In the genomic region with DNA sequence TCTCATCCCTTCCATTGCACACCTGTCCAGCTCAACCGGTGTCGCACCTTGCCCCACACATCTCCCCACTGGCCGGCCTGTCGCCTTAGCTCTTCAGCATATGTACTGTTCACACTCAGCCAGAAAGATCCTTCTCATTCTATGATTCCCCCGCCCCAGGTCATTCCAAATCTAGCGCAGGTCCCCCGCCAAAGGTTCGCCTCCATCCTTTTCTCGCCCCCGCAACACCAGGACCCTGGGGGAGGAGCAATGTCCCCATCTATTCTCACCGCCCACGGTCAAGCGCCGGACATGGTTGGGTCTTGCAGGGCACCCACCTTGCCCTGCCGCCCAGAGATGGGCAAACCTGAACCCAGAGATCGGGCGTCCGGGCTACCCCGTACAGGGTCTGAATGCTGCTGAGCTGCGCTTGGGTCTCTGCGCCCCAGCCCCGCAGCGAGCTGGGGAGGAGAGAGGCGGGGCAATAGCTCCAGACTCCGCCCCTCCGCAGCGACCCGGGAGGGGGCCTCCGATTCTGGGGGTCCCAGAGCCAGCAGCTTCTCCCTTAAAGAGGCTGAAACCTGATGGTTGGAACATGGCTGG, we compare ENCODE assay signal across 9 mouse cellular contexts. TPM values are rescaled to one million over a fixed set of nuclear protein-coding genes. Genes with fewer than 3 reads are reported as not detected.
DNase-seq lines count a peak whose midpoint lies in the region; ATAC-seq and TF ChIP-seq lines count a peak whose summit lies in the region.
"Had no signal": no experiment of that assay in that cellular context is flagged by ENCODE, and none has a peak within 500 bp of the region (broad histone marks: within the 10 kb centered on the region; RNA-seq: fewer than 3 reads in every experiment).

A gene (minus strand): TSS at position 448 of the 582 bp plus-strand sequence.

- peak within 1 kb of the TSS; percentile 63 for H3K4me2 ChIP-seq in midbrain, embryonic 16.5 days (ENCODE audit: low read length)

- H3K4me1 ChIP-seq in heart, adult 2 months (ENCODE audit: control insufficient read depth, insufficient read depth, low read length) = peaks cover 2% of the 10 kb centered on the region; the same call in 1 of the 2 replicates
- H3K4me1 ChIP-seq in midbrain, embryonic 16.5 days (ENCODE audit: control insufficient read depth, insufficient read depth, low read length) = peaks cover 5% of the 10 kb centered on the region

- H3K27me3 ChIP-seq in heart, adult 2 months (ENCODE audit: control insufficient read depth, insufficient read depth, low read length) = no peaks in the 10 kb centered on the region; the same call in 1 of the 2 replicates
- H3K27me3 ChIP-seq in midbrain, embryonic 16.5 days (ENCODE audit: control insufficient read depth, insufficient read depth, low read depth, low read length) = peaks cover 18% of the 10 kb centered on the region

- H3K9me3 ChIP-seq in midbrain, embryonic 16.5 days (replicated peaks; ENCODE audit: control insufficient read depth, low read length, poor library complexity, severe bottlenecking) = no peaks in the 10 kb centered on the region

- intact Hi-C loops in heart, adult 2 months (cut with DNase I) = no loop called here
- intact Hi-C loops in heart, postnatal 14 days (cut with DNase I) = no loop called here

- H3K27ac ChIP-seq in heart, adult 2 months = no peak within 1 kb of the TSS
- no peak within 1 kb of the TSS for H3K27ac ChIP-seq in midbrain, embryonic 16.5 days (ENCODE audit: low read length)

- H3K79me2 ChIP-seq in heart, adult 2 months (replicated peaks; ENCODE audit: control insufficient read depth, insufficient read depth, low read length) = no peaks in the 10 kb centered on the region

- ATAC-seq in midbrain, embryonic 16.5 days = peak; percentile 61

- no peak for TF ChIP-seq POLR2A in heart, adult 2 months (IDR thresholded peaks at IDR 0.05; ENCODE audit: insufficient read depth, low read depth, low read length)

- DNase-seq in heart, adult 2 months = no peak
- DNase-seq in heart, postnatal 14 days = no peak
- DNase-seq in thymus, postnatal 14 days = peak; percentile 50
- no peak for DNase-seq in thymus, postnatal 10 days (ENCODE audit: low spot score in 2 of 2)
- no peak for DNase-seq in layer of hippocampus, postnatal 36 days
- DNase-seq in c-Kit-positive CD71-positive TER-119-positive erythroid progenitor cells, embryonic 14.5 days (ENCODE audit: low spot score) = no peak
- DNase-seq in cerebellum, adult 8-10 months = no peak

- no peaks in the 10 kb centered on the region for H3K36me3 ChIP-seq in heart, adult 2 months (ENCODE audit: control insufficient read depth, insufficient read depth, low read length)
- H3K36me3 ChIP-seq in midbrain, embryonic 16.5 days (ENCODE audit: control insufficient read depth, insufficient read depth, low read length) = no peaks in the 10 kb centered on the region; the same call in 1 of the 2 replicates

- TF ChIP-seq CTCF in heart, adult 2 months (IDR thresholded peaks at IDR 0.05) = no peak

- TF ChIP-seq EP300 in heart, adult 2 months (IDR thresholded peaks at IDR 0.05; ENCODE audit: insufficient read depth, low read depth, low read length) = no peak

- H3K9ac ChIP-seq in heart, adult 2 months (ENCODE audit: low read depth, low read length) = no peak within 1 kb of the TSS
- peak within 1 kb of the TSS; percentile 76 for H3K9ac ChIP-seq in midbrain, embryonic 16.5 days (ENCODE audit: low read depth, low read length)

- 3% methylated on average over 29 of the region's 29 CpGs for WGBS in heart, adult 2 months
- WGBS in midbrain, embryonic 16.5 days = 3% methylated on average over 29 of the region's 29 CpGs

- 0 out of 2 replicates have a peak within 1 kb of the TSS, but pooled peaks have one; percentile 12 for H3K4me3 ChIP-seq in heart, adult 2 months
- H3K4me3 ChIP-seq in midbrain, embryonic 16.5 days (ENCODE audit: low read depth, low read length) = peak within 1 kb of the TSS; percentile 55

RNA-seq across cellular contexts. Expression of the gene that starts here (rescaled TPM):
- total RNA-seq in heart, adult 2 months (2021) = not detected
- polyA plus RNA-seq in heart, adult 2 months (2012; rRNA removed) = 1.1 TPM in 1 of 2 replicates, not detected in the other
- under 1 TPM in 1 of 2 experiments, not detected in 1; 0.37 TPM for total RNA-seq in heart, postnatal 14 days (2021)
- 10 to 100 TPM; 13.8 to 14.9 TPM for total RNA-seq in layer of hippocampus, postnatal 36 days (2021)
- polyA plus RNA-seq in midbrain, embryonic 16.5 days (2015; fragmentation: Nextera tagmentation; extraction: Ambion mirVana) = 61.6 and 90.5 TPM in 2 replicates
- total RNA-seq: liver, adult 2 months had no signal
- polyA plus RNA-seq: liver, adult 2 months had no signal

Comparison
In these comparisons a context has a peak if more than half of its experiments do, and no peak if none do; other contexts are left out.
1. RNA of the gene that starts here (total RNA-seq): 13.8 to 14.9 TPM in layer of hippocampus, postnatal 36 days; 0.37 TPM in heart, postnatal 14 days and not detected in heart, adult 2 months; every median in the first group is over 10 times any median in the second.
2. RNA of the gene that starts here (polyA plus RNA-seq): 61.6 to 90.5 TPM in midbrain, embryonic 16.5 days; 1.1 TPM in heart, adult 2 months; every median in the first group is over 10 times any median in the second.